Mouse (Mus musculus): ENCODE measurements around the gene Cers2. TPM values are rescaled to one million over a fixed set of nuclear protein-coding genes. Genes with fewer than 3 reads are reported as not detected.

Gene Cers2
- polyA plus RNA-seq, 1 experiment from 2014 or later: 221 TPM

DNA sequence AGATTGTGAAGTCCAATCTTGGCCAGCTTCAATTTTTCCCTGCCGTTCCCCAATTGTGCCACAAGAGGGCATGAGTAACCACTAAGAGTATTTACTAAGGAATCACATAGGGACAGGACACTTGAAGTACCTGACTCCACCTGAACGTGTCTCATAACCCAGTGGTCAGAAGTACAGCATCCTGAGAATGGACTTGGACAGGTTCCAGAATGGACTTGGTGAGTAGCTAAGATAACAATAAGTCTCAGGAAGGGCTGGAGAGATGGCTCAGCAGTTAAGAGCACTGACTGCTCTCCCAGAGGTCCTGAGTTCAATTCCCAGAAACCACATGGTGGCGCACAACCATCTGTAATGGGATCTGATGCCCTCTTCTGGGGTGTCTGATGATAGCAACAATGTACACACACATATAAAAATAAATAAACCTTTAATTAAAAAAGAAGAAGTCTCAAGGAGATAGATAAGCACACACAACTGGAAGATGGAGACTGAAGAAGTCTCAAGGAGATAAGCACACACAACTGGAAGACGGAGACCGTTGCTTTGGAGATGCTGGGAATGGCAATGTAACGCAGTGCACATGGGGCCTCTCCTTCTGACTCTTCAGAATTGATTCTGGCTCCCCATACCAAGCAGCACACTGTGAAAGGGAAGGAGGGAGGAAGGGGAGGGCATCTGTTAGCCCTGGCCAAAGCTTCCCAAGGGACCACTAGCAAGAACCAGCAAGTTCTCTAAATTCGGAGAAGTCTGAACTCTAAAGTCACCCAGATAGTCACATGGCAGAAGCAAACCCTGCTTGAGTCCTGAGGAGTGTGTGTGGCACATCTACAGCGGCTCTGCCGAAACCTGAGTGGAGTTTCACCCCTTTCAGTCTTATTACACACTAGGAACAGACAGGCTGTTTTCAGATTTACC lies 3.4 kb upstream of the Cers2 start:
- WGBS: 62% methylated on average over 9 of the region's 9 CpGs
- Histone ChIP-seq H3K4me2 (ENCODE audit: low read depth, low read length) (no peak overlapping the region), H3K4me1 (replicated peaks; ENCODE audit: control insufficient read depth, insufficient read depth, low read length) (peaks cover 8% of the 10 kb centered on the region), H3K27me3 (ENCODE audit: control insufficient read depth, insufficient read depth, low read depth, low read length) (no peaks in the 10 kb centered on the region), H3K9me3 (ENCODE audit: control insufficient read depth, low read length) (no peaks in the 10 kb centered on the region), H3K27ac (ENCODE audit: low read length) (no peak overlapping the region), H3K36me3 (ENCODE audit: control insufficient read depth, insufficient read depth, low read length) (no peaks in the 10 kb centered on the region), H3K4me3 (ENCODE audit: low read length) (no peak overlapping the region), H3K9ac (ENCODE audit: low read length) (no peak overlapping the region)
- no peak for ATAC-seq (ENCODE audit: low read depth)

DNA sequence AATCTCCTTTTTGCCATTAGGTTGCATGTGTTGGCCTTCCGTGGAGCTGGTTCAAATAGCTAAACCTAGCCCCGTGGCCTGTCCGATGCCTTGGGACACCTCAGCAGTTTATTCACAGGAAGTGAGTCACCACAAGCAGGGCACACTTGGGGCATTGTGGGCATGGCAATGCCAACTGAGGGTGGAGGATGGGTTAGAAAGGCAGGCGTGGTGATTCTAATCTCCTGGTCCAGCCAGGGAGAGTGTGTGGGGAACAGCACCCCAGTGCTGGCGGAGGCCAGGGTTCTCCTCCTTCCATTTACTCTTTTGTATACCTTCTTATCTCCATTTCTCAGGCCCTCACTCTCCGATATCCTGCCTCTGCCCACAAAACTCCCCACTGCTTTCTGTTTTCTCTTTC lies 2.0 kb upstream of the Cers2 start:
- no peaks in the 10 kb centered on the region for H3K36me3 ChIP-seq (ENCODE audit: control insufficient read depth, insufficient read depth, low read length)
- peaks cover 18% of the 10 kb centered on the region for H3K4me1 ChIP-seq (replicated peaks; ENCODE audit: control insufficient read depth, insufficient read depth, low read length)
- H3K9me3 ChIP-seq (ENCODE audit: control insufficient read depth, low read length): no peaks in the 10 kb centered on the region
- ATAC-seq (ENCODE audit: low read depth): no peak
- H3K9ac ChIP-seq (ENCODE audit: low read length): no peak overlapping the region
- H3K27ac ChIP-seq (ENCODE audit: low read length): no peak overlapping the region
- 56% methylated on average over 6 of the region's 6 CpGs for WGBS
- no peak overlapping the region for H3K4me2 ChIP-seq (ENCODE audit: low read depth, low read length)
- H3K4me3 ChIP-seq (ENCODE audit: low read length): no peak overlapping the region
- no peaks in the 10 kb centered on the region for H3K27me3 ChIP-seq (ENCODE audit: control insufficient read depth, insufficient read depth, low read depth, low read length)

DNA sequence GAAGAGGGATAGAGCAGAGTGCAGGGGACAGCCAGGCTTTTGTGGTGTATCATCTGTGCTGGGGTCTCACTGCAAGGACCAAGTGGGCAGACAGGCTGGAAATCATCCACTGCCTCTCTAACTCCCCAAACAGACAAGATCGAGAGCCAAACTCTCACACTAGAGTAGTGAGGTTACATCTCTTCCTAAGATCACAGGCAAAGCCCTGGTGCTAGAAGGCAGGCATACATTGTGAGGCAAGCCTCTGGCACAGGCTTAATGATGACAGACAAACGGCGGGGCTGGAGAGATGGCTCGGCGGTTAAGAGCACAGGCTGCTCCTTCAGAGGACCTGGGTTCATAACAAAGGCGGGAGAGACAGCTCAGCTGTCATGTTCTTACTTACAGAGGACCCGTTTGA lies 1.1 kb upstream of the Cers2 start:
- Histone ChIP-seq H3K9ac (ENCODE audit: low read length) (no peak overlapping the region), H3K9me3 (ENCODE audit: control insufficient read depth, low read length) (no peaks in the 10 kb centered on the region), H3K4me3 (ENCODE audit: low read length) (no peak overlapping the region), H3K27ac (ENCODE audit: low read length) (no peak overlapping the region), H3K36me3 (ENCODE audit: control insufficient read depth, insufficient read depth, low read length) (no peaks in the 10 kb centered on the region), H3K27me3 (ENCODE audit: control insufficient read depth, insufficient read depth, low read depth, low read length) (no peaks in the 10 kb centered on the region), H3K4me2 (ENCODE audit: low read depth, low read length) (no peak overlapping the region), H3K4me1 (replicated peaks; ENCODE audit: control insufficient read depth, insufficient read depth, low read length) (peaks cover 23% of the 10 kb centered on the region)
- no peak for ATAC-seq (ENCODE audit: low read depth)
- 45% methylated on average over 7 of the region's 7 CpGs for WGBS

DNA sequence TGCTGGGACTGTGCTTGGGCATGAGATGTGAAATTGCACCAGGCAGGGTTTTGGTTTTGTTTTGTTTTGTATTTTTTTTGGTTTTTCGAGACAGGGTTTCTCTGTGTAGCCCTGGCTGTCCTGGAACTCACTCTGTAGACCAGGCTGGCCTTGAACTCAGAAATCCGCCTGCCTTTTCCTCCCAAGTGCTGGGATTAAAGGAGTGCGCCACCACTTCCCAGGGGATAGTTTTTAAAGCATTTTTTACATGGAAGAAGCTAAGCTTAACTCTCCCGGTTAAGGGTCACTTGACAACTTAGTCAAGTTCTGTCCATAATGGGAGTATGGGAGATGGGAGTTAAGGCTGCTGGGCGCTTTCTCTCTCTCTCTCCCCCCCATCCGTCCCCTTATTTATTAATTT lies 516 bp upstream of the Cers2 start:
- Histone ChIP-seq H3K4me1 (replicated peaks; ENCODE audit: control insufficient read depth, insufficient read depth, low read length) (peaks cover 28% of the 10 kb centered on the region), H3K27ac (ENCODE audit: low read length) (no peak overlapping the region), H3K36me3 (ENCODE audit: control insufficient read depth, insufficient read depth, low read length) (no peaks in the 10 kb centered on the region), H3K9me3 (ENCODE audit: control insufficient read depth, low read length) (no peaks in the 10 kb centered on the region), H3K27me3 (ENCODE audit: control insufficient read depth, insufficient read depth, low read depth, low read length) (no peaks in the 10 kb centered on the region), H3K9ac (ENCODE audit: low read length) (no peak overlapping the region), H3K4me3 (ENCODE audit: low read length) (no peak overlapping the region; the same call in 1 of the 2 replicates), H3K4me2 (ENCODE audit: low read depth, low read length) (peak overlapping the region; percentile 69)
- WGBS: 72% methylated on average over 6 of the region's 6 CpGs
- ATAC-seq (ENCODE audit: low read depth): no peak

DNA sequence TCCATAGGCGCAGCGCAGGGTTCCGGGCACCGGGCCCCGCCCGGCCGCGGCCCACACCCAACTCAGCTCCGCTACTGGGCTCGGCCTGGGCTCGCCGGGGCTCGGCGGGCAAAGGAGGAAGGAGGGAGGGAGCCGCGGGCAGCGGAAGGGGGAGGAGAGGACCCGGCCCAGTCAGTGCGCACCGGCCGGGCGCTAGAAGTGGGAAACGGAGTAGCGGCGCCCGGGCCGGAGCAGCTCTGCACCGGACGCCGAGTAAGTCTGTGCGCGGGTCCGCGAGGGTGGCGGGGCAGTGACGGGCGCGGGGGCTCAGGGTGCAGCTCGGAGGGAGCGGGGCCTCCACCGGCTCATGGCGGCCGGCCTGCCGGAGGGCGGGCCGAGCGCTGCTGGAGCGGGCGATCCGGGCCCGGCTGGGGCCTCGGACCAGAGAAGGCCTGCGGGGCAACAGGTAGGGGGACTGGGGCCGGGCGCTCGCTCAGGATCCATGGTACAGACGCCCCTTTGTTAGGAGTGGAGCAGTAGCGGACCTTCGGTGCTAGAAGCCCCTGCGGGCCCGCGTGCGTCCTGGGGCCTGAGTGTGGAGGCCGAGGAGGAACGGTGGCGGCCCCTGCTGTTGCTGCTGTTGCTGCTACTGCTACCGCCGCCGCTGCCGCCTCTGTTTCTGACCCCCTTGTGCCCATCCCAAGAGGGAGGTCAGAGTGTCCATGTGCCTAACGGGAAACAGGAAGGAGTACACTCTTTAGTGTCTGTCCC lies 678 bp downstream of the Cers2 start:
- Histone ChIP-seq H3K9me3 (ENCODE audit: control insufficient read depth, low read length) (no peaks in the 10 kb centered on the region), H3K36me3 (ENCODE audit: control insufficient read depth, insufficient read depth, low read length) (0 out of 2 replicates have a peak, but pooled peaks cover 2% of the 10 kb centered on the region), H3K27ac (ENCODE audit: low read length) (peak overlapping the region; percentile 94), H3K27me3 (ENCODE audit: control insufficient read depth, insufficient read depth, low read depth, low read length) (no peaks in the 10 kb centered on the region), H3K4me3 (ENCODE audit: low read length) (peak overlapping the region; percentile 92), H3K4me1 (replicated peaks; ENCODE audit: control insufficient read depth, insufficient read depth, low read length) (peaks cover 32% of the 10 kb centered on the region), H3K4me2 (ENCODE audit: low read depth, low read length) (peak overlapping the region; percentile 69), H3K9ac (ENCODE audit: low read length) (peak overlapping the region; percentile 99)
- peak; percentile 94 for ATAC-seq (ENCODE audit: low read depth)
- 0% methylated on average over 71 of the region's 71 CpGs for WGBS

DNA sequence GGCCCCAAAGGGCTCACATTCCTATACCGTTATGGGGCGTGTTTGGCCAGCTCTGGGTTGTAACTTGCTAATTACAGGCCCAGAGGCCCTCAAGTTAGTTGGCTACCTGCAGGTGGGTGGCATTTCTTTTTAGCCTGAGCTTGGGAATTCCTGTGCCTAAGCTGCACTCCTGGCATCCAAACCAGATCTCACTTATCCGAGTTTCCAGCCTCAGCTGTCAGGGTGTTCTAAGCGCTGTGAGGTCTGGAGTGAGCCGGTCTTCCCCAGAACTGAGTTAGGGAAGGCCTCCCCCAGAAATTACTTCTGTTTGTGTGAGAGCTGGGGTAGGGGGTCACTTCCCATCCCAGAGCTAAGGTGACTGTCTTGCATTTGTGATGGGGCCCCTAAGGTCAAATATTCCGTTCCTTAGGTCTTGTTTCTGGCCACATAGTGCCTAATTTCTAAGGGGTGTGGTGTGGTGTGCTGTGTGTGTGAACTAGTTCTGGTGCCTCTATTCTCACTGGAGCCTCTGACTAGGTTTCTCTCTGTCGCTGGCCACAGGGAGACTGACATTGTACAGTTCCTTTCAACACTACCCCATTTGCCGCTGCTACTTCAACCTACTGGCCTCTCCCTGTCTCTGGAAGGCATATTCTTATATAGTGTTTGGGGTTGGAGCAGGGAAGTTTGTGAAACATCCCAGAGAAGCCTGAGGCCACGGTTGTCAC lies 1.4 kb downstream of the Cers2 start:
- no peaks in the 10 kb centered on the region for H3K27me3 ChIP-seq (ENCODE audit: control insufficient read depth, insufficient read depth, low read depth, low read length)
- peak overlapping the region; percentile 69 for H3K4me2 ChIP-seq (ENCODE audit: low read depth, low read length)
- peak overlapping the region; percentile 94 for H3K27ac ChIP-seq (ENCODE audit: low read length)
- peaks cover 32% of the 10 kb centered on the region for H3K4me1 ChIP-seq (replicated peaks; ENCODE audit: control insufficient read depth, insufficient read depth, low read length)
- WGBS: 11% methylated on average over 9 of the region's 9 CpGs
- H3K4me3 ChIP-seq (ENCODE audit: low read length): peak overlapping the region; percentile 92
- H3K36me3 ChIP-seq (ENCODE audit: control insufficient read depth, insufficient read depth, low read length): peaks cover 9% of the 10 kb centered on the region; the same call in 1 of the 2 replicates
- peak overlapping the region; percentile 99 for H3K9ac ChIP-seq (ENCODE audit: low read length)
- no peak for ATAC-seq (ENCODE audit: low read depth)
- H3K9me3 ChIP-seq (ENCODE audit: control insufficient read depth, low read length): no peaks in the 10 kb centered on the region

DNA sequence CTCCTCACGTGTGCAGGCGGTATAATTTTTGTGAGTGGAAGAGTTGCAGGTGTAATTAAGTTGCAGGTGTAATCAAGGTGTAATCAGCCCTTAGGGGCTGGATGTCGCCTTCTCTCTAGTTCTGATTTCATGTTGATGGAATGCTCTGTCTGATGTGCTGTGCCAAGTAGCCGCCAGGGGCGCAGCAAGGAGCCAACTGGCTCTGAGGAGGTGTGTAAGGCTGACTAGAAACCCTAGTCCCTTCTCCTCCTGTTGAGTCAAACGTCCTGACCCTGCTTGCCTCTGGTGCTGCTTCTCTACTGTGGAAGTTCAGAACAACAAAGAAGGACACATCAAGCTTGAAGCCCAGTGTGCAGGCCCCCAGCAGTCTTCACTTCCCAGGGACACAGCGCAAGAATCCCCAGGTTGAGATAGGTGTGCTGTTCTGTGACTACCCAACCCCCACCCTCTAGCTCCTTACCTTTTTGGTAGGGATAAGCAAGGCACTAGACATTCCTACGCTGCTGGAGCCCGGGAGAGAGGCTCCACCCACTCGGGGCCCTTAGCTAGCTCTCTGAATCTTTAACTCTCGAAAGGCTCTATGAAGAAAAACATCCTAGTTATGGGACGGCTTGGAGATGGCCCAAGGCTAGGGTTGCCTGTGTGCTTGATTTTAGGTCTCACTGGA lies 3.0 kb downstream of the Cers2 start:
- ATAC-seq (ENCODE audit: low read depth): peak; percentile 58

DNA sequence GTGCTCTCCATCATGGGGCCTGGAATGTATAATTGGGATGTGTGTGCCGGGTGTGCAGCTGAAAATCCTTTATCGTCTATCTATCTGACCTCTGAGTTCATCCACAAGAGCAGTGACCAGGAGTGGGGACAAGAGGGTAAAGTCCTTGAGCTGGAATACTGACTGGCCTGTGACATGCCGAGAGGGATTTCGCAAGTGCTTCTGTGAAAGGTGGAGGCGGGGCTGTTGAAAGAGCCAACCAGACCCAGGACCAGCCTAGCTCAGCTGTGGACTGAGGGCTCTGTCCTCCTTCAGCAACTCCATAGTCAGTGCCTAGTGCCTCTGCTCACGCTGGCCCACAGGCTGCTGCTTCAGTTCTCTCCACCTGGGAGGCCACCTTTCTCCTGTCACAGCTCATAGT lies 4.0 kb downstream of the Cers2 start:
- Histone ChIP-seq H3K4me2 (ENCODE audit: low read depth, low read length) (peak overlapping the region; percentile 39), H3K27ac (ENCODE audit: low read length) (peak overlapping the region; percentile 89), H3K4me3 (ENCODE audit: low read length) (0 out of 2 replicates have a peak overlapping the region, but pooled peaks have one; percentile 10), H3K9ac (ENCODE audit: low read length) (0 out of 2 replicates have a peak overlapping the region, but pooled peaks have one; percentile 47), H3K9me3 (ENCODE audit: control insufficient read depth, low read length) (no peaks in the 10 kb centered on the region), H3K36me3 (ENCODE audit: control insufficient read depth, insufficient read depth, low read length) (peaks cover 30% of the 10 kb centered on the region), H3K27me3 (ENCODE audit: control insufficient read depth, insufficient read depth, low read depth, low read length) (no peaks in the 10 kb centered on the region), H3K4me1 (replicated peaks; ENCODE audit: control insufficient read depth, insufficient read depth, low read length) (peaks cover 32% of the 10 kb centered on the region)
- peak; percentile 34 for ATAC-seq (ENCODE audit: low read depth)
- 28% methylated on average over 6 of the region's 6 CpGs for whole genome bisulfite sequencing

More for the DNA sequence above, 3.0 kb downstream of the Cers2 start:
- peak overlapping the region; percentile 57 for H3K9ac ChIP-seq (ENCODE audit: low read length)
- H3K27me3 ChIP-seq (ENCODE audit: control insufficient read depth, insufficient read depth, low read depth, low read length): no peaks in the 10 kb centered on the region
- H3K9me3 ChIP-seq (ENCODE audit: control insufficient read depth, low read length): no peaks in the 10 kb centered on the region
- peak overlapping the region; percentile 31 for H3K4me2 ChIP-seq (ENCODE audit: low read depth, low read length)
- 13% methylated on average over 12 of the region's 12 CpGs for WGBS
- H3K36me3 ChIP-seq (ENCODE audit: control insufficient read depth, insufficient read depth, low read length): peaks cover 23% of the 10 kb centered on the region
- peak overlapping the region; percentile 89 for H3K27ac ChIP-seq (ENCODE audit: low read length)
- peaks cover 32% of the 10 kb centered on the region for H3K4me1 ChIP-seq (replicated peaks; ENCODE audit: control insufficient read depth, insufficient read depth, low read length)
- H3K4me3 ChIP-seq (ENCODE audit: low read length): peak overlapping the region; percentile 15

All from lung, embryonic 16.5 days (tissue).